Mouse (Mus musculus) midbrain, embryonic 14.5 days (tissue): ENCODE data around the gene Olfr569. TPM values are rescaled to one million over a fixed set of nuclear protein-coding genes. Genes with fewer than 3 reads are reported as not detected.

Experiments
- ATAC-seq: fragments of 200-750 bp; cut with Nextera tagmentation; 2 replicates; pipeline ENCODE4 v1.8.0; 2017; ENCODE audit warnings: moderate number of reproducible peaks, moderate library complexity; ENCODE audit not compliant: low FRiP score, low TSS enrichment
- DNase-seq: peaks from one replicate; pipeline ENCODE4 v3.0.0-alpha.2; 2015
- H3K27ac ChIP-seq: fragments of 300-500 bp; sonication (generic); replicated peaks from 2 replicates; pipeline ENCODE4 v1.5.1; 2014; ENCODE audit warnings: mild to moderate bottlenecking, low read depth, low read length, moderate library complexity
- H3K27me3 ChIP-seq: fragments of 300-500 bp; sonication (generic); 2 replicates; pipeline ENCODE4 v1.6.1; 2014; ENCODE audit warnings: low read length, control low read depth, mixed read lengths; ENCODE audit not compliant: control insufficient read depth, insufficient read depth
- H3K36me3 ChIP-seq: fragments of 300-500 bp; sonication (generic); 2 replicates; pipeline ENCODE4 v1.6.1; 2014; ENCODE audit warnings: low read length, control low read depth; ENCODE audit not compliant: control insufficient read depth, insufficient read depth
- H3K4me1 ChIP-seq: fragments of 300-500 bp; sonication (generic); 2 replicates; pipeline ENCODE4 v1.6.1; 2014; ENCODE audit warnings: mild to moderate bottlenecking, antibody characterized with exemption, low read length, control low read depth; ENCODE audit not compliant: control insufficient read depth, insufficient read depth
- H3K4me2 ChIP-seq: fragments of 300-500 bp; sonication (generic); 2 replicates; pipeline ENCODE4 v1.6.1; 2014; ENCODE audit warnings: mild to moderate bottlenecking, low read length, moderate library complexity
- H3K4me3 ChIP-seq: fragments of 300-500 bp; sonication (generic); replicated peaks from 2 replicates; pipeline ENCODE4 v1.5.1; 2014; ENCODE audit warnings: low read depth, low read length
- H3K9ac ChIP-seq: fragments of 300-500 bp; sonication (generic); replicated peaks from 2 replicates; pipeline ENCODE4 v1.6.1; 2014; ENCODE audit warnings: mild to moderate bottlenecking, low read length, moderate library complexity
- H3K9me3 ChIP-seq: fragments of 300-500 bp; sonication (generic); 2 replicates; pipeline ENCODE4 v1.6.1; 2016; ENCODE audit warnings: low read length, control low read depth, mixed read lengths; ENCODE audit not compliant: control insufficient read depth
- WGBS: fragments of 180-500 bp; shearing (Covaris S2); extraction: QIAGEN DNeasy Blood & Tissue Kit; methylation state at CpG from one replicate; pipeline ENCODE4 v1.1.7; 2014; 5-methylcytosine and 5-hydroxymethylcytosine counted together
- polyA plus RNA-seq: library from polyadenylated mRNA; unstranded; fragments of >200 nt; fragmentation: Nextera tagmentation; extraction: Ambion mirVana; gene quantifications from 2 replicates; pipeline ENCODE4 v1.2.1, GENCODE M21; 2014

Gene Olfr569
- polyA plus RNA-seq = not detected in 2 replicates

DNA sequence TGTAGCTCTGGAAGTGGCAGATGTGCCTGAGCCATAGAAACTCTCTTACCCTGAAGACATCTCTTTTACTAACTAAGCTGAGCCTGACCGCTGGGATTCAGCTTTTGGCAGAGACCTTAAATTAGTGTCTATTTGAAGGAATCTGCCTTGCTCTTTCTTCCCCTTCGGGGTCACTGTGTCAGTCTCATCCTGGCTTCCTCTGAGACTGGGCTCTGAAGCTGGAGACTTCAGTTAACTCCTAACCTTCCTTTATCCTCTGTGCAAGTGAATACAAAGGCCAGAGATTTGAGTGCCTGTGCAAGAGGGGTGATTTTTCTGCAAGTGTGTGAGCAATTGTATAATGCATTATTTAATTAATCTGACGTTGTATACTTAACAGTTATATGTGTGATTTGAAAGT lies at the start of gene Olfr569:
Gene Olfr569, minus strand, starts transcription at position 101 of the 400 bp plus-strand sequence.
- no peak within 1 kb of the TSS for H3K4me2 ChIP-seq
- DNase-seq (no peak), ATAC-seq (no peak)
- H3K9me3 ChIP-seq = no peaks in the 10 kb centered on the region
- no peak within 1 kb of the TSS for H3K27ac ChIP-seq
- 75% methylated on average over 3 of the region's 3 CpGs for WGBS
- no peaks in the 10 kb centered on the region for H3K36me3 ChIP-seq
- no peaks in the 10 kb centered on the region for H3K27me3 ChIP-seq
- H3K9ac ChIP-seq = no peak within 1 kb of the TSS
- no peaks in the 10 kb centered on the region for H3K4me1 ChIP-seq
- no peak within 1 kb of the TSS for H3K4me3 ChIP-seq

DNA sequence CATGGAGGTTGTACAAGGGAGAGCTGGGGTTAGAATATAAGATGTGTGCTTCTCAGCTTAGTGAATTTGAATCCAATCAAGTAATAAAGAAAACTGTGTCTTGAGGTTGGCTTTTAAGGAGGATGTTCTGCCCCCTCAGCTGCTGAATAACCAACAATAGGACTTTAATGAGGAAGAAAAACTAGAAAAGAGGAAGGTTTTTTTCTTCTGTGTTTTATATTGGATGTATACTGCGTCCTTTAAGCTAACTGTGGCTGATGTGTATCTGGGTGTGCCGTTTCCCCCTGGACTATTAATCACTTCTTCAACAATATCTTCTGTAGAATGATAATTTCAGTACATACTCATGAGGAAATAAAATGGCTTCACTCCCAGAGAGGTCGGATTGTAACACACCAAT lies 36.4 kb upstream of the Olfr569 start:
- H3K27ac ChIP-seq = no peak overlapping the region
- no peaks in the 10 kb centered on the region for H3K27me3 ChIP-seq
- H3K9me3 ChIP-seq = no peaks in the 10 kb centered on the region
- ATAC-seq (no peak), DNase-seq (no peak)
- H3K4me2 ChIP-seq = no peak overlapping the region
- no peak overlapping the region for H3K9ac ChIP-seq
- H3K4me1 ChIP-seq = no peaks in the 10 kb centered on the region
- no peaks in the 10 kb centered on the region for H3K36me3 ChIP-seq
- H3K4me3 ChIP-seq = no peak overlapping the region
- WGBS = 74% methylated on average over 3 of the region's 3 CpGs

DNA sequence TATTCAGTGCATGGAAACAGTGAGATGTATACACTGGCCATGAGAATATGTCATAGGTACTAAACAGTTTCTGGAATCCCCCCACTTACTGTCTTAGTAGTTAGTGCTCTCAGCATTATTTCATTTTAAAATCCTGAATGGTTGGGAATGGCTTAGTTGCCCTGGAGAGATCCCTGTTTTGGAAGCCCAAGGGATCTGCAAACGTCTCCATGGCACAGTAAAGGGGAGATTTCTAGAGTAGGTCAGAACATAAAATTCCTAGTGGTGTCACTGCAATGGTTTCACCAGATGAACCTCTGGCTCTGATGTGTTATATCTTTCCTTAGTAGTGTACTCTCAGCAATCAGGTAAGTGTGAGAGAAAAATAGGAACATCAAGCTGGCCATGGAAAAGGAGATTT lies 33.4 kb upstream of the Olfr569 start, which contains the start of gene Olfr572:
Gene Olfr572, plus strand, starts transcription at position 301 of the 400 bp plus-strand sequence.
- no peak within 1 kb of the TSS for H3K27ac ChIP-seq
- ATAC-seq (no peak), DNase-seq (no peak)
- H3K9ac ChIP-seq = no peak within 1 kb of the TSS
- no peak within 1 kb of the TSS for H3K4me3 ChIP-seq
- no peak within 1 kb of the TSS for H3K4me2 ChIP-seq
- no peaks in the 10 kb centered on the region for H3K36me3 ChIP-seq
- WGBS = 69% methylated on average over 1 of the region's 1 CpGs
- H3K9me3 ChIP-seq = no peaks in the 10 kb centered on the region
- H3K4me1 ChIP-seq = no peaks in the 10 kb centered on the region
- no peaks in the 10 kb centered on the region for H3K27me3 ChIP-seq

DNA sequence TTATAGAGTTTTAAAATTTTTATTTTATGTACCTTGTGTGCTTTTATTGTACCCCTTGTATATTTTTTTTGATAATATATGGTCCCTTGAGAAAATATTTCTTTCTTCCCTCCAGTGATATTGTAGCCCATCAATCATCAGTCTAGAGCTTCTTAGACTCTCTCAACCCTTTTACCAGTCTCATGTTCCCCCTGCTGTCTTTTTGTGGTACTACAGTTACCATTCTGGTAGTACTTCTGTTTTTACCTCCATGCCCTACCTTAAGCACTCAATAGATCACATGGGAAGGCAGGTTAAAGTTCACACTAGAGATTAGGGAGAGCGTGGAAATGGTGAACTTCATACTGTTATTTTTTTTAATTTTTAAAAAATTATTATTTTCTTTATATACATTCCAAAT lies 28.9 kb upstream of the Olfr569 start:
- Histone ChIP-seq H3K9ac (no peak overlapping the region), H3K9me3 (no peaks in the 10 kb centered on the region), H3K36me3 (no peaks in the 10 kb centered on the region), H3K4me2 (no peak overlapping the region), H3K27me3 (no peaks in the 10 kb centered on the region), H3K27ac (no peak overlapping the region), H3K4me1 (no peaks in the 10 kb centered on the region), H3K4me3 (no peak overlapping the region)
- peak; percentile 66; the same call in 1 of the 2 replicates for ATAC-seq
- peak; percentile 87 for DNase-seq
- WGBS = 20% methylated on average over 1 of the region's 1 CpGs

DNA sequence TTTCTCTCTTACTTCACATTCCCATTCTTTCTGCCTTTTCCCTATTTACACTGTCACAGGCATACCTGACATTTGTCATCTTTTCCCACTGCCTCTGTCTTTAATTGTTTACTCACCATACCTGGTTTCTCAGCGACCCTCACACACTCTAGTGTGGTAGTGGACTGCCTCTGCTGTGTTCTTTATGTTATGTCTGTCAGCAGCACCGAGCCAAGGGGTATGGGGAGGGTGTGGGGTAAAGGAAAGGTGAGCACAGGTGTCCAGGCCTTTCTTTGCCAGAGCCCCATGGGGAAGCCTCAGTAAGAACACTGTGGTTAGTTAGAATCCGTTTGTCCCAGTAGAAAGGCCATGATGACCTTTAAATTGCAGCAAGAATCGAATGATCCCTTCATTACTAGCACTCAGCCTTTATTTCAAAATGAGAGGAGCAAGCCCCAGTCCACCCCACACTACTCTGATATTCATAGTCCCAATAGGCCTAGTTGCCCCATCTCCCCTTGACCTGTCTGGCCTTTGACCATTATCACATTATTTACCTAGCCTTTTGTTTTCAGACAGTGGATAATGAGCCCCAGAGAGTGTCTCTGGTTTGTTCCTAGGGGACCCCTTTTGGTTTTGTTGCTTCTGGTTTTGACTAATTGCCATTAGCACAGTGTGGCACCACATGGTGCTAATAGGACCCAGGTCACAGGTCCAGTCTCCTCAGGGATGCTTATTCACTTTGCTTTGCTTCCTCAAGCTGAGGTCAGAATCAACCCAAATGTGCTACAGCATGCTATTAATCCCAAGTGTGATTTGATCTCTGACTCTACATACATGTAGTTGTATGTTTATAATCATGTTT lies 26.6 kb upstream of the Olfr569 start, which contains the start of gene Olfr571:
Gene Olfr571, minus strand, starts transcription at position 505 of the 844 bp plus-strand sequence.
- H3K4me3 ChIP-seq = no peak within 1 kb of the TSS
- H3K27ac ChIP-seq = no peak within 1 kb of the TSS
- no peaks in the 10 kb centered on the region for H3K36me3 ChIP-seq
- WGBS = 64% methylated on average over 4 of the region's 4 CpGs
- no peaks in the 10 kb centered on the region for H3K27me3 ChIP-seq
- ATAC-seq (no peak), DNase-seq (no peak)
- H3K9me3 ChIP-seq = no peaks in the 10 kb centered on the region
- H3K4me2 ChIP-seq = no peak within 1 kb of the TSS
- H3K4me1 ChIP-seq = no peaks in the 10 kb centered on the region
- no peak within 1 kb of the TSS for H3K9ac ChIP-seq

DNA sequence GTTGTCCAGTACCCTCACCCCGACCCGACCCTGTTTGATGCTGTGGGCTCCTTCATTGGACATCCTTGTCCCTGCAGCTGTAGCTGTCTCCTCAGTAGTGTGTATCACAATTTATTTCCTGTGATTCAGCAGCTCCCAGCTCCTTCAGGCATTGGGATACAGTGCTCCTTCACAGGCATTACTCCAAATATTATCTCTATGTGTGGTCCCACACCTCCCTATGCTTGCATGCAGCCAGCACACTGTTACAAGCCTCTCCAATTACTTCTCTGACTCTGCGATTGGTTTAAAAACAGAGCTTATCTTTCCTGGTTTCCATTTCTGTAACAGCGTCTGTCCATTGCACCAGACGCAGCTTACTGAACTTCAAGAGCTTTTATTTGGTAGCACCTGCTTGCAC lies 25.7 kb upstream of the Olfr569 start:
- Histone ChIP-seq H3K36me3 (no peaks in the 10 kb centered on the region), H3K9me3 (no peaks in the 10 kb centered on the region), H3K27me3 (no peaks in the 10 kb centered on the region), H3K9ac (no peak overlapping the region), H3K4me3 (no peak overlapping the region), H3K27ac (no peak overlapping the region), H3K4me1 (no peaks in the 10 kb centered on the region), H3K4me2 (no peak overlapping the region)
- 86% methylated on average over 5 of the region's 5 CpGs for WGBS
- no peak for DNase-seq
- ATAC-seq = no peak

DNA sequence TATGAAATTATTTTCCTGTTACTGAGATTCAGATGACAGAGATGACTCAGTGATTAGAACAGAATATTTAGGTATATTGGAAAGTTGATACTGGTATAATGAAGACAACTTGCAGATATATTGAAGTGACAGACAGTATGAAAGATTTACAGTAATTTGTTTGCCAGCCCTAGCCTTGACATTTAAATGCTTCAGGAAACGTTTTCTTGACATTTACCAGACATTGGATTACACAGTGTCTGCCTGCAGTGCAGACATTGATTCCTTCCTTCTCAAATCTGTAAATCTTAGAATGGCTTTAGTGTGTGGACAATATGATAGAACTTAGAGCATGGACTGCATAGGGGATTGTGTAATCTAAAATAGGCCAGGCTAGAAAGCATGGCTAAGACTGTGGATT lies 24.6 kb upstream of the Olfr569 start:
- Histone ChIP-seq H3K27me3 (no peaks in the 10 kb centered on the region), H3K36me3 (no peaks in the 10 kb centered on the region), H3K9ac (no peak overlapping the region), H3K27ac (no peak overlapping the region), H3K9me3 (no peaks in the 10 kb centered on the region), H3K4me3 (no peak overlapping the region), H3K4me1 (no peaks in the 10 kb centered on the region), H3K4me2 (no peak overlapping the region)
- DNase-seq (no peak), ATAC-seq (no peak)
- 46% methylated on average over 1 of the region's 1 CpGs for whole genome bisulfite sequencing

DNA sequence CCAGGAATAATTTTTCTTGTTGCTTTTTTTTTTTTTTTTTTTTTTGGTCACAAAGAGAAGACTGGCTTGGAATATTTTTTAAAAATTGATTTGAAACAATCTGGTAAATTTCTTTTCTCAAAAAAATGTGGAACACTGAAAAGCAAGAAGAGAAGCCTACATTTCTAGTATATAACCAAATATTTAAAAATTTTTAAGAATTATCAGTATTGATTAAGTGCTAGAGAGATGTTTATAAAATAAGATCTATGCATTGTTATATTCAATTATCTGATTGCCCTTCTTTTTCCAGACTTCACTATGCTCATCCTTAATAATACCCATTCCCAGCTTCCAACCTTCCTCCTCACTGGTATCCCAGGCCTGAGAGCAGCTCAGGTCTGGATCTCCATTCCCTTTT lies 13.9 kb downstream of the Olfr569 start, which contains the start of gene Olfr568:
Gene Olfr568, plus strand, starts transcription at position 301 of the 400 bp plus-strand sequence.
- no peak for ATAC-seq
- Histone ChIP-seq H3K9me3 (no peaks in the 10 kb centered on the region), H3K4me1 (no peaks in the 10 kb centered on the region)

DNA sequence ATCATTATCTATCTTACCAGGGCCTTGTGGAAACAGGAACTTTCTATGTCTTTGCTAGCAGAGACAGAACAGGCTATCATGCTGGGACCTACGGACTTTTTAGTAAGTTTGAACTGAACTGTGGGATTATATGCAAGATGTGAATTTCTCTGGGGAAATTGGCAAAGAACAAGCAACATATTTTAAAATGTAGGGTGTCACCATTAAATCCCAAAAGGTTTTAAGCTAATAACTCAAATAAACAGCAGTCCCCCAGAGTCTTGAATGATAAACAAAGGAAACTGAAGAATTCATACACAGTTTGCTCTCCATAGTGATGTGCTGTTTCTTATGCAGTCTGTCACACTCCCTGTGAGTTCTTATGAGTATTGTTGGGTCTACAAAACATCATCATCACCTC lies 32.0 kb downstream of the Olfr569 start, which contains the start of gene Olfr566:
Gene Olfr566, minus strand, starts transcription at position 101 of the 400 bp plus-strand sequence.
- Histone ChIP-seq H3K9ac (no peak within 1 kb of the TSS), H3K9me3 (no peaks in the 10 kb centered on the region), H3K4me3 (no peak within 1 kb of the TSS), H3K4me2 (no peak within 1 kb of the TSS), H3K36me3 (no peaks in the 10 kb centered on the region), H3K4me1 (no peaks in the 10 kb centered on the region), H3K27me3 (no peaks in the 10 kb centered on the region), H3K27ac (no peak within 1 kb of the TSS)
- ATAC-seq (no peak), DNase-seq (no peak)
- WGBS = 80% methylated on average over 1 of the region's 1 CpGs

More for the DNA sequence above, 13.9 kb downstream of the Olfr569 start, which contains the start of gene Olfr568:
- DNase-seq = no peak
- Histone ChIP-seq H3K4me2 (no peak within 1 kb of the TSS), H3K27me3 (no peaks in the 10 kb centered on the region), H3K36me3 (no peaks in the 10 kb centered on the region), H3K9ac (no peak within 1 kb of the TSS), H3K27ac (no peak within 1 kb of the TSS), H3K4me3 (no peak within 1 kb of the TSS)
